Comparison of ENCODE assay signal across 22 mouse cellular contexts in the genomic region with DNA sequence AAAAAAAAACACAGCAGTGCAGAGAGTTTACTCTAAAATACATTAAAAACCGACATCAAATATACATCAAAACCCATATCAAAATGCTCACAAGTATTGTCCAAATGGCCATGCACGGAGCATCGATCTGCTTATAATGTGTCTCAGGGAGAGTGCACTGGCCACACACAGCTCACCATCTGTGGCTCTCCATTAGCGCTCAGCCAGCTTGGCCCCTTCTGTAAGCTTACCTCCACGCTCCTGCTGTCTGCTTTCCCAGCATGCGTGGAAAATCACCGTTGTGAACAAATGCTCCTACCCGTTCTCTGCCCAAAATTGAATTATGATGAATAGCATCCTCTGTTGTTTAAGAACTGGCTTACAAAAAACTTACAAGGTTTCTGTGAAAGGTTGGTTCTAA. TPM values are rescaled to one million over a fixed set of nuclear protein-coding genes. Genes with fewer than 3 reads are reported as not detected.
DNase-seq lines count a peak whose midpoint lies in the region; ATAC-seq and TF ChIP-seq lines count a peak whose summit lies in the region.
"Had no signal": no experiment of that assay in that cellular context is flagged by ENCODE, and none has a peak within 500 bp of the region (broad histone marks: within the 10 kb centered on the region; RNA-seq: fewer than 3 reads in every experiment).

No protein-coding gene starts in this region.

- no peak overlapping the region for H3K27ac ChIP-seq in neural tube, embryonic 13.5 days (replicated peaks)
- H3K27ac ChIP-seq in cerebellum, adult 2 months (ENCODE audit: insufficient read depth, low read length) = no peak overlapping the region
- H3K27ac ChIP-seq in forebrain, embryonic 10.5 days = no peak overlapping the region
- H3K27ac ChIP-seq: midbrain, embryonic 10.5 days; stomach, embryonic 15.5 days had no signal

- H3K27me3 ChIP-seq in neural tube, embryonic 13.5 days = no peaks in the 10 kb centered on the region
- no peaks in the 10 kb centered on the region for H3K27me3 ChIP-seq in cerebellum, adult 2 months (ENCODE audit: control insufficient read depth, insufficient read depth, low read length)
- H3K27me3 ChIP-seq in forebrain, embryonic 10.5 days (ENCODE audit: poor library complexity, severe bottlenecking) = no peaks in the 10 kb centered on the region
- H3K27me3 ChIP-seq: stomach, embryonic 15.5 days had no signal

- H3K9ac ChIP-seq in neural tube, embryonic 13.5 days = no peak overlapping the region
- H3K9ac ChIP-seq: stomach, embryonic 15.5 days had no signal

- H3K4me2 ChIP-seq in neural tube, embryonic 13.5 days = no peak overlapping the region
- H3K4me2 ChIP-seq: heart, embryonic 11.5 days; stomach, embryonic 15.5 days had no signal

- no peaks in the 10 kb centered on the region for H3K9me3 ChIP-seq in neural tube, embryonic 13.5 days
- no peaks in the 10 kb centered on the region for H3K9me3 ChIP-seq in forebrain, embryonic 10.5 days
- H3K9me3 ChIP-seq: midbrain, embryonic 10.5 days; stomach, embryonic 15.5 days had no signal

- H3K4me1 ChIP-seq in neural tube, embryonic 13.5 days (replicated peaks) = 0 out of 2 replicates have a peak, but pooled peaks cover 3% of the 10 kb centered on the region
- H3K4me1 ChIP-seq in cerebellum, adult 2 months (ENCODE audit: control insufficient read depth, insufficient read depth, low read length) = peaks cover 12% of the 10 kb centered on the region; the same call in 1 of the 2 replicates
- no peaks in the 10 kb centered on the region for H3K4me1 ChIP-seq in lung, adult 2 months (ENCODE audit: control insufficient read depth, insufficient read depth, low read length)
- 0 out of 2 replicates have a peak, but pooled peaks cover 4% of the 10 kb centered on the region for H3K4me1 ChIP-seq in forebrain, embryonic 10.5 days
- H3K4me1 ChIP-seq: midbrain, embryonic 10.5 days; stomach, embryonic 15.5 days had no signal

- H3K36me3 ChIP-seq in neural tube, embryonic 13.5 days = no peaks in the 10 kb centered on the region
- no peaks in the 10 kb centered on the region for H3K36me3 ChIP-seq in forebrain, embryonic 10.5 days (replicated peaks)
- H3K36me3 ChIP-seq: midbrain, embryonic 10.5 days; stomach, embryonic 15.5 days had no signal

- no peak for DNase-seq in neural tube, embryonic 10.5 days (ENCODE audit: extremely low spot score, low spot score)
- peak; percentile 85 to 94 for DNase-seq in cerebellum, adult 2 months
- DNase-seq in layer of hippocampus, adult 18-20 months (ENCODE audit: low spot score in 2 of 2) = peak; percentile 13 to 47
- DNase-seq in lung, adult 2 months = no peak
- DNase-seq in forebrain, embryonic 10.5 days (ENCODE audit: extremely low spot score, low spot score) = no peak
- DNase-seq in testis, postnatal 10 days (ENCODE audit: low spot score) = no peak
- DNase-seq: adrenal gland, postnatal 36 days; heart, postnatal 36 days; kidney, adult 2 months; kidney, postnatal 25 days; liver; lung, adult 18-20 months; lung, postnatal 36 days had no signal

- ATAC-seq in neural tube, embryonic 13.5 days (ENCODE audit: low read depth) = peak; percentile 50; the same call in 1 of the 2 replicates
- ATAC-seq: activated CD4-positive, CD25-positive, alpha-beta regulatory T cell, adult 4 months; forebrain, embryonic 16.5 days; Patski had no signal

- H3K4me3 ChIP-seq in neural tube, embryonic 13.5 days = no peak overlapping the region
- H3K4me3 ChIP-seq in cerebellum, adult 2 months (replicated peaks; ENCODE audit: insufficient read depth, low read depth, low read length) = no peak overlapping the region
- H3K4me3 ChIP-seq in lung, adult 2 months (replicated peaks; ENCODE audit: extremely low read depth, low read depth, low read length) = no peak overlapping the region
- H3K4me3 ChIP-seq in forebrain, embryonic 10.5 days = no peak overlapping the region
- H3K4me3 ChIP-seq: erythroblast, embryonic 14.5 days; midbrain, embryonic 10.5 days; myocyte; stomach, embryonic 15.5 days had no signal

- TF ChIP-seq POLR2A in cerebellum, adult 2 months (IDR thresholded peaks at IDR 0.05; ENCODE audit: borderline replicate concordance, insufficient read depth, low read length) = no peak
- TF ChIP-seq POLR2A in lung, adult 2 months (IDR thresholded peaks at IDR 0.05; ENCODE audit: borderline replicate concordance, extremely low read depth, low read depth, low read length) = no peak

- no peak for TF ChIP-seq CTCF in cerebellum, adult 2 months (IDR thresholded peaks at IDR 0.05; ENCODE audit: borderline replicate concordance, insufficient read depth, low read depth, low read length)
- no peak for TF ChIP-seq CTCF in lung, adult 2 months (IDR thresholded peaks at IDR 0.05; ENCODE audit: insufficient read depth, low read length)

- 55% methylated on average over 8 of the region's 8 CpGs for WGBS in neural tube, embryonic 13.5 days
- 4% methylated on average over 8 of the region's 8 CpGs for WGBS in cerebellum, adult 2 months
- WGBS in lung, adult 2 months = 75% methylated on average over 8 of the region's 8 CpGs
- 89% methylated on average over 8 of the region's 8 CpGs for WGBS in forebrain, embryonic 10.5 days

RNA-seq across cellular contexts. Expression of a gene that starts 16.2 kb away (rescaled TPM):
- polyA plus RNA-seq in neural tube, embryonic 13.5 days (2015; fragmentation: Nextera tagmentation; extraction: Ambion mirVana) = 43.0 and 51.8 TPM in 2 replicates
- 59.4 and 67.1 TPM in 2 replicates for polyA plus RNA-seq in cerebellum, adult 2 months (2012; rRNA removed)
- 10 to 100 TPM; 16.4 to 16.8 TPM for total RNA-seq in layer of hippocampus, adult 18-20 months (2021)
- polyA plus RNA-seq in lung, adult 2 months (2012; rRNA removed) = 0.59 and 0.89 TPM in 2 replicates
- 0.23 and 0.24 TPM in 2 replicates for polyA plus RNA-seq in forebrain, embryonic 10.5 days (2016; fragmentation: Nextera tagmentation; extraction: Ambion mirVana)
- polyA plus RNA-seq: activated CD4-positive, CD25-positive, alpha-beta regulatory T cell, adult 4 months; erythroblast, embryonic 14.5 days had no signal

Comparison
In these comparisons a context has a peak if more than half of its experiments do, and no peak if none do; other contexts are left out.
1. DNase-seq: peak in cerebellum, adult 2 months (2 of 2) and layer of hippocampus, adult 18-20 months (2 of 2); none in neural tube, embryonic 10.5 days (single experiment), lung, adult 2 months (single experiment), forebrain, embryonic 10.5 days (single experiment) and testis, postnatal 10 days (single experiment).
2. RNA of a gene that starts 16.2 kb away (polyA plus RNA-seq): 59.4 to 67.1 TPM in cerebellum, adult 2 months and 43.0 to 51.8 TPM in neural tube, embryonic 13.5 days; 0.59 to 0.89 TPM in lung, adult 2 months and 0.23 to 0.24 TPM in forebrain, embryonic 10.5 days; every median in the first group is over 10 times any median in the second.